Mouse (Mus musculus): ENCODE measurements around the gene 2300003K06Rik. TPM values are rescaled to one million over a fixed set of nuclear protein-coding genes. Genes with fewer than 3 reads are reported as not detected.
"Not testable (repeated sequence)": the region's sequence is repeated elsewhere in the genome, so short reads cannot be mapped to it uniquely, and the experiment has no call there.

Gene 2300003K06Rik
- total RNA-seq (2021): not detected
- long read RNA-seq, experiment 1: 0 reads
- long read RNA-seq, experiment 2: 0 reads

DNA sequence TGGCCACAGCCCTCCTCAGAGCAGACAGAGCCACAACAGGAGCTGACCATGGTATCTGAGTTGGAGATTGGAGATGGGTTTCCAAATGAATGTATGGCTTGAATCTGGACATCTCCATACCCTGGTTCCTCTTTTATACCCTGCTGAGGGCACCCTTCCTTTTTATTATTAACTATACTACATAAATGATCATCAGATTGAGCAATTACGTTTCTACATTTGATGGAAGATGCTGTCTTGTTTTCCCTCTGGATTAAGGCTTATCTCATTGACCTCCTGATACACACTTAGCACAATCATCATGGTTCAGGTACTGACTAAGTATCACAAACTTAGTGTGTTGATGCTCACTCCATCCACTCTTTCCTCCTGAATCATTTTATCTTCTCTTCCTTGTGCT lies at the start of gene 2300003K06Rik:
Gene 2300003K06Rik (minus strand): TSS at position 101 of the 400 bp plus-strand sequence.
- no peak for DNase-seq (ENCODE audit: low spot score in 2 of 2)

DNA sequence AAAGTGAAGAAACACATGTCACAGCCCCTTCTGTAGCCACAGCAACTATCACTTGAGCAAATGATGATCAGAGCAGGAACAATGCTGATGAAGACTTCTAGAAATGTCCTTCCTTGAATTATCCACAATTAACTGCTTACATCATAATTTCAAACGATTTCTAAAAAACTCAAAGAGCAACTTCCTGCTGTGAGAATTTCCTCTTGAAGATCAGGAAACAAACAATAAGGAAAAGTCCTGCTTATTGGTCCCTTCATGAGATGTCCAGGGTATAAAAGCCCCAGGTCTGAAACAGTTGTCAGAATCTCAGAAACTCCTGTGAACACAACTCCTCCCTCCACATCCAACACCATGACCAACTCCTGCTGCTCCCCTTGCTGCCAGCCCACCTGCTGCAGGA lies 41.0 kb upstream of the 2300003K06Rik start, which contains the start of gene Gm11567:
Gene Gm11567 (plus strand): TSS at position 301 of the 400 bp plus-strand sequence.
- not testable (repeated sequence) for DNase-seq (ENCODE audit: low spot score in 2 of 2)

- DNase-seq (ENCODE audit: low spot score in 2 of 2): not testable (repeated sequence)
Measured at GRCm38 (mm10) chr11:99873089-99873488, 35.2 kb upstream of the 2300003K06Rik start, which contains the start of gene Krtap9-1. Gene Krtap9-1 (plus strand): TSS chr11:99873389.

DNA sequence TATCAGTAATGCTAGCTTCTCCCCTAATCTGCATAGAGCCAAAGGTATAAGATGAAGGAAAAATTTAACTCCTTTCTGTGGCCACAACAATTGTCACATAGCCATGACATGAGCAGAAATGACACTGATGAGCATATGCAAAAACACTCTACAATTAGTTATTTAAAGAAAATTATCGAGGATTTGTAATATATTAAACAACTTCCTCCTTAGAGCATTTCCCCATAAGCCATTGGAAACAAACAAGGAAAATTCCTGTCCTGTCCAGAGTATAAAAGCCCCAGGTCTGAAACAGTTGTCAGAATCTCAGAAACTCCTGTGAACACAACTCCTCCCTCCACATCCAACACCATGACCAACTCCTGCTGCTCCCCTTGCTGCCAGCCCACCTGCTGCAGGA lies 26.3 kb upstream of the 2300003K06Rik start, which contains the start of gene Gm11559:
Gene Gm11559 (plus strand): TSS at position 301 of the 400 bp plus-strand sequence.
- not testable (repeated sequence) for DNase-seq (ENCODE audit: low spot score in 2 of 2)

DNA sequence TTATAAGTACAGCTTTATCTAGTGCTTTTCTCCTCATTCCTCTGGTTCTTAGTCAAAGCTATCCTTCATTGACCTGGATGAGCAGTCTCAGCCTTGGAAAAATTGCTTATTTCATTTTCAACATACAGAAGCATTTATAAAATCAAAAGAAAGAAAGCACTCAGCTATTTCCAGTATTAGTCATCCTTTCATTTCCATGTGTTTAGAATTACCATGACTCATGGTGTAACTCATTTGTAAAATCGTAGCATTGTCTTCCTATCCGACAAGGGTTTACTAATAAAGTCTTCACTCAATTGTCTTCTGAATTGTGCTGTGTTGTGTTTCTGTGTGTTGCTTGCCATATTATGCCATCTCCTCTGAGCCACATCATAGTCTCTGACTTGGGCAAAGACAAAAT lies 20.9 kb upstream of the 2300003K06Rik start:
- no peak for DNase-seq (ENCODE audit: low spot score in 2 of 2)

DNA sequence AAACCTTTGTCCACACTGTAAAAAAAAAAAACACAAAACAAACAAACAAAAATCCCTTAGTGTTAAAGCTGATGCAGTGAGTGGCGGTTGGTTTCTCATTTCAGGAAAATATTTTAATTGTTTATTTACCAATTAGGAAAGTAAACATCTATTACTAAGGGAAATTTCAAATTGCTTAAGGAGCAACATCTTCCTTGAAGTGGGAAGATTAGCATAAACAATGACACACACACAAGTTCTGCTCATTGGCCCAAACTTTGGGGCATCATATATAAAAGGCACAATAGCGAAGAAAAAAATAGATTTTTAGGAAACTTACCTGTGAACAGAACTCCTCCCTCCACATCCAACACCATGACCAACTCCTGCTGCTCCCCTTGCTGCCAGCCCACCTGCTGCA lies 19.8 kb upstream of the 2300003K06Rik start, which contains the start of gene Gm11568:
Gene Gm11568 (plus strand): TSS at position 301 of the 400 bp plus-strand sequence.
- DNase-seq (ENCODE audit: low spot score in 2 of 2): no peak

- no peak for DNase-seq (ENCODE audit: low spot score in 2 of 2)
Measured at GRCm38 (mm10) chr11:99854121-99854520, 16.3 kb upstream of the 2300003K06Rik start.

DNA sequence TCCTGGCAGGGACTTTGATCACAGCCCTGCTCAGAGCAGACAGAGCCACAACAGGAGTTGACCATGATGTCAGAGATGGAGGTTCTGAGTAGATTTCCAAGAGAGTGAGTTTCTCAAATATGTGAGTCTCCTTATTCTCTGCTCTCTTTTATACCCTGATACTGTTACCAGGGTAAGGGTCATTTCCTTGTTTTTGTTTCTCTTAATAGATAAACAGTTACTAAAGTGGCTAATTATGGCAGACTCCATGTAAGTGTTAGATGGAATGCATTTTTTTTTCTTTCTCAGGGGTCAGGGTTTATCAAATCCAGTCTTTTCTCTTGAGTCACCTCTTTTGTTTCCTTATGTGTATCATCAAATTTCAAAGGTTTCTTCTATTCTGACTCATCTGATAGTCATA lies 13.6 kb upstream of the 2300003K06Rik start, which contains the start of gene Krtap4-16:
Gene Krtap4-16 (minus strand): TSS at position 101 of the 400 bp plus-strand sequence.
- no peak for DNase-seq (ENCODE audit: low spot score in 2 of 2)

- DNase-seq (ENCODE audit: low spot score in 2 of 2): no peak
Measured at GRCm38 (mm10) chr11:99846746-99847145, 8.9 kb upstream of the 2300003K06Rik start.

DNA sequence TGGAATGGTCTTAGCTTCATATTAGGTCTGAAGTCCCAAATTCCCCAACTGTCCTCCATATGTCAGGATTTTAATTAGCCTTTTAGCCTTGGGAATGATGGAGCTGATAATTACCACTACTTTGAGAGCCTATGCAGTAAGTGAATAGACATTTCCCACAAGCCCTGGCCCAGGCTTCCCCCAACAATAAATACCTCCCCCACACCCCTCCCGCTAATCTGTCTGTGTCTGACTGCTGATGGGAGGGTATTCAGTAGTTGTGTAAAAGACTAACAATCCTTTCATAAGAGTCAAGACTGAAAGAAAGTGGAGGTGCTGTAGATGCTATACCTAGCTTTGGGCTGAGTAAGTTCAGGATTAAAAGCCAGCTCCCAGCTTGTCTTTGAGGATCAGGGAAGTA lies 4.3 kb upstream of the 2300003K06Rik start:
- DNase-seq (ENCODE audit: low spot score in 2 of 2): no peak

DNA sequence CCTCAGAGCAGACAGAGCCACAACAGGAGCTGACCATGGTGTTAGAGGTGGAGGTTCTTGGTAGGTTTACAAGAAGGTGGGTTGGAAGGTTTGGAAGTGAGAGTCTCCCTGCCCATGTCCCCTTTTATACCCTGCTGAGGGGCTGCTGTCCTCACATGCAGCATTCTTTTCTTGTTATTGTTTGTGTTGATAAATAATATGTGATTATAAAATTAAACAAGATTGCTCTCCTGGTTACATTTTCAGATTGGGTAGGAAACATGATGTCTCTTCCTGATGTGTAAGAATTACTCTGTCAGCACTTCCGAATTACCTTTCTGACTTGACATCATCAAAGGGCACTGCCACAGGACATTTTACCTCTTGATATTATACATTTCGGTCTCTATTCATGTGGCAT lies 22.3 kb downstream of the 2300003K06Rik start, which contains the start of gene Gm11564:
Gene Gm11564 (minus strand): TSS at position 101 of the 400 bp plus-strand sequence.
- not testable (repeated sequence) for DNase-seq (ENCODE audit: low spot score in 2 of 2)

DNA sequence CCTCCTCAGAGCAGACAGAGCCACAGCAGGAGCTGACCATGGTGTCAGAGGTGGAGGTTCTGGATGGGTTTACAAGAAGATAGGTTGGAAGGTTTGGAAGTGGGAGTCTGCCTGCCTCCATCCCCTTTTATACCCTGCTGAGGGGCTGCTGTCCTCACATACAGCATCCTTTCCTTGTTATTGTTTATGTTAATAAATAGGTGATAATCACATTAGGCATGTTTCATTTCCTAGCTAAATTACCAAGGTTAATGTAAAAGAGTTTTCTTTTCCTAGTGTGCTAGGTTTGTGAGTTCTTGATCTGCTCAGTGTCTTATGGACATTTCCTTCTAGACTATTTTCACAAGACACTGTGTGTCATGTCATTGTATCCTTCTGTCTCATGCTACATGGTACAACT lies 28.1 kb downstream of the 2300003K06Rik start, which contains the start of gene Krtap4-13:
Gene Krtap4-13 (minus strand): TSS at position 101 of the 400 bp plus-strand sequence.
- not testable (repeated sequence) for DNase-seq (ENCODE audit: low spot score in 2 of 2)

- not testable (repeated sequence) for DNase-seq (ENCODE audit: low spot score in 2 of 2)
Measured at GRCm38 (mm10) chr11:99804346-99804745, 33.5 kb downstream of the 2300003K06Rik start, which contains the start of gene Gm11554. Gene Gm11554 (minus strand): TSS chr11:99804446.

DNA sequence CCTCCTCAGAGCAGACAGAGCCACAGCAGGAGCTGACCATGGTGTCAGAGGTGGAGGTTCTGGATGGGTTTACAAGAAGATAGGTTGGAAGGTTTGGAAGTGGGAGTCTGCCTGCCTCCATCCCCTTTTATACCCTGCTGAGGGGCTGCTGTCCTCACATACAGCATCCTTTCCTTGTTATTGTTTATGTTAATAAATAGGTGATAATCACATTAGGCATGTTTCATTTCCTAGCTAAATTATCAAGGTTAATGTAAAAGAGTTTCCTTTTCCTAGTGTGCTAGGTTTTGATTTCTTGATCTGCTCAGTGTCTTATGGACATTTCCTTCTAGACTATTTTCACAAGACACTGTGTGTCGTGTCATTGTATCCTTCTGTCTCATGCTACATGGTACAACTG lies 39.0 kb downstream of the 2300003K06Rik start, which contains the start of gene Gm11569:
Gene Gm11569 (minus strand): TSS at position 101 of the 400 bp plus-strand sequence.
- DNase-seq (ENCODE audit: low spot score in 2 of 2): not testable (repeated sequence)

DNA sequence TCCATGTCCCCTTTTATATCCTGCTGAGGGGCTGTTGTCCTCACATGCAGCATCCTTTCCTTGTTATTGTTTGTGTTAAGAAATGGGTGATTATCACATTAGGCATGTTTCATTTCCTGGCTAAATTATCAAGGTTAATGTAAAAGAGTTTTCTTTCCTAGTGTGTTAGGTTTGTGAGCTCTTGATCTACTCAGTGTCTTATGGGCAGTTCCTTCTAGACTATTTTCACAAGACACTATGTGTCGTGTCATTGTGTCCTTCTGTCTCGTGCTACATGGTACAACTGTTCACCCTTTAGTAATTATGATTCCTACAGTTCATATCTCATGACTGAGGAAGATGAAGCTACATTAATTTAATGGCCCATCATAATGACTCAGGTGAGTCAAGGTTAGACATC lies 44.5 kb downstream of the 2300003K06Rik start, which contains the start of gene Gm11596:
Gene Gm11596 (minus strand): TSS at position 101 of the 400 bp plus-strand sequence.
- no peak for DNase-seq (ENCODE audit: low spot score in 2 of 2)

Other genes with a start within 250 kb of the 2300003K06Rik start
- not detected for gene Krtap1-3, start 246.7 kb downstream of the 2300003K06Rik start, total RNA-seq (2021)
- not detected for gene Krtap9-3, start 240.0 kb downstream of the 2300003K06Rik start, total RNA-seq (2021)
- gene Gm11938, start 234.8 kb downstream of the 2300003K06Rik start, total RNA-seq (2021): not detected
- gene Gm11937, start 227.9 kb downstream of the 2300003K06Rik start, total RNA-seq (2021): not detected
- not detected for gene Krtap2-4, start 223.2 kb downstream of the 2300003K06Rik start, total RNA-seq (2021)
- gene Gm11562, start 217.6 kb downstream of the 2300003K06Rik start, total RNA-seq (2021): not detected
- gene Krtap4-1, start 209.8 kb downstream of the 2300003K06Rik start, total RNA-seq (2021): not detected
- not detected for gene Krtap4-2, start 203.0 kb downstream of the 2300003K06Rik start, total RNA-seq (2021)
- not detected for gene Krtap4-7, start 194.0 kb downstream of the 2300003K06Rik start, total RNA-seq (2021)
- gene Gm11555, start 187.8 kb downstream of the 2300003K06Rik start, total RNA-seq (2021): not detected
- gene Gm11563, start 179.1 kb downstream of the 2300003K06Rik start, total RNA-seq (2021): not detected
- not detected for gene Krtap4-6, start 172.1 kb downstream of the 2300003K06Rik start, total RNA-seq (2021)
- not detected for gene Gm14190, start 147.3 kb downstream of the 2300003K06Rik start, total RNA-seq (2021)
- gene Gm14180, start 103.8 kb downstream of the 2300003K06Rik start, total RNA-seq (2021): not detected
- not detected for gene Gm11595, start 65.2 kb downstream of the 2300003K06Rik start, total RNA-seq (2021)
- gene Krtap4-8, start 57.4 kb downstream of the 2300003K06Rik start, total RNA-seq (2021): not detected
- gene Krtap4-9, start 52.9 kb downstream of the 2300003K06Rik start, total RNA-seq (2021): not detected
- not detected for gene Gm11596, start 44.6 kb downstream of the 2300003K06Rik start, total RNA-seq (2021)
- not detected for gene Gm11569, start 39.1 kb downstream of the 2300003K06Rik start, total RNA-seq (2021)
- gene Gm11554, start 33.6 kb downstream of the 2300003K06Rik start, total RNA-seq (2021): not detected
- not detected for gene Krtap4-13, start 28.2 kb downstream of the 2300003K06Rik start, total RNA-seq (2021)
- gene Gm11564, start 22.4 kb downstream of the 2300003K06Rik start, total RNA-seq (2021): not detected
- not detected for gene Krtap4-16, start 13.5 kb upstream of the 2300003K06Rik start, total RNA-seq (2021)
- gene Gm11568, start 19.9 kb upstream of the 2300003K06Rik start, total RNA-seq (2021): not detected
- gene Gm11559, start 26.4 kb upstream of the 2300003K06Rik start, total RNA-seq (2021): not detected
- gene Krtap9-1, start 35.3 kb upstream of the 2300003K06Rik start, total RNA-seq (2021): not detected
- not detected for gene Gm11567, start 41.1 kb upstream of the 2300003K06Rik start, total RNA-seq (2021)
- not detected for gene Krtap31-1, start 69.9 kb upstream of the 2300003K06Rik start, total RNA-seq (2021)
- gene Gm11565, start 76.7 kb upstream of the 2300003K06Rik start, total RNA-seq (2021): not detected
- not detected for gene Krtap31-2, start 98.2 kb upstream of the 2300003K06Rik start, total RNA-seq (2021)
- gene Krtap9-5, start 110.4 kb upstream of the 2300003K06Rik start, total RNA-seq (2021): not detected
- gene Krtap29-1, start 141.0 kb upstream of the 2300003K06Rik start, total RNA-seq (2021): not detected
- not detected for gene Krtap16-1, start 148.5 kb upstream of the 2300003K06Rik start, total RNA-seq (2021)
- gene Krtap17-1, start 155.9 kb upstream of the 2300003K06Rik start, total RNA-seq (2021): not detected
- gene Krt33a, start 178.1 kb upstream of the 2300003K06Rik start, total RNA-seq (2021): not detected
- not detected for gene Krt33b, start 191.8 kb upstream of the 2300003K06Rik start, total RNA-seq (2021)
- not detected for gene Krt34, start 203.5 kb upstream of the 2300003K06Rik start, total RNA-seq (2021)
- gene Krt31, start 212.5 kb upstream of the 2300003K06Rik start, total RNA-seq (2021): not detected